Mouse (Mus musculus): ENCODE results near the gene Rsg1.

GRCm38 (mm10) chr4:141210524-141211219 lies 3.1 kb upstream of the Rsg1 start:
- no peak for TF ChIP-seq CTCF (IDR thresholded peaks at IDR 0.05; ENCODE audit: control insufficient read depth, insufficient read depth, insufficient replicate concordance, low read depth, low read length)
- TF ChIP-seq POLR2A (IDR thresholded peaks at IDR 0.05; ENCODE audit: control insufficient read depth, low read depth, low read length): no peak
